Mouse (Mus musculus): Measurements from ENCODE around the gene Sox15. TPM values are rescaled to one million over a fixed set of nuclear protein-coding genes. Genes with fewer than 3 reads are reported as not detected.

The Sox15 gene
- polyA plus RNA-seq, 1 experiment from 2014 or later, result not detected

DNA sequence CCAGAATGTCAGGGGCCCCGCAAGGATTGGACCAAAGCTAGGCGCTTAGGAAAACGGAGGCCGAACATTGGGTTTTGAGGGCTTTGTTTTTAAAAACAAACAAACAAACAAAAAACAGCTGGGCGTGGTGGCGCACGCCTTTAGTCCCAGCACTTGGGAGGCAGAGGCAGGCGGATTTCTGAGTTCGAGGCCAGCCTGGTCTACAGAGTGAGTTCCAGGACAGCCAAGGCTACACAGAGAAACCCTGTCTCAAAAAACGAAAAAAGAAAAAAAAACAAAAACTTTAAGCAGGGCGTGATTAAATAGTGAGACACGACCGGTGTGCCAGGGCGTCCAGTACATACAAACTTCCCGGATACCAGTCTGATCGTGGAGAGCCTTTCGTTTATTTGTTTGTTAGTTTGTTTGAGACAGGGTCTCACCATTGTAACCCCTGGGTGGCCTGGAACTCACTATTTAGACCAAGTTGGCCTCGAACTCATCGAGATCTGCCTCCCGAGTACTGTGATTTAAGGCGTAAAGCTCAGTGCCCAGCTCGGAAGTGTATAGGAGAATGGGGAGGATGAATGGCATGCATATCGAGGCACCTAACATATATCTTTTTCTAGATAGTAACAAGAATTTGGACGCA lies 27.2 kb downstream of the Sox15 start:
- Histone ChIP-seq H3K9ac (replicated peaks) (peak overlapping the region; percentile 83), H3K4me2 (peak overlapping the region; percentile 88), H3K27ac (peak overlapping the region; percentile 95), H3K4me3 (replicated peaks) (peak overlapping the region; percentile 86), H3K9me3 (no peaks in the 10 kb centered on the region), H3K4me1 (replicated peaks) (peaks cover 33% of the 10 kb centered on the region), H3K27me3 (no peaks in the 10 kb centered on the region), H3K36me3 (peaks cover 31% of the 10 kb centered on the region)
- WGBS, result 28% methylated on average over 24 of the region's 24 CpGs
- ATAC-seq (ENCODE audit: insufficient number of reproducible peaks, insufficient read depth, low FRiP score, low TSS enrichment, low read depth), result peak; percentile 11; the same call in 1 of the 2 replicates

DNA sequence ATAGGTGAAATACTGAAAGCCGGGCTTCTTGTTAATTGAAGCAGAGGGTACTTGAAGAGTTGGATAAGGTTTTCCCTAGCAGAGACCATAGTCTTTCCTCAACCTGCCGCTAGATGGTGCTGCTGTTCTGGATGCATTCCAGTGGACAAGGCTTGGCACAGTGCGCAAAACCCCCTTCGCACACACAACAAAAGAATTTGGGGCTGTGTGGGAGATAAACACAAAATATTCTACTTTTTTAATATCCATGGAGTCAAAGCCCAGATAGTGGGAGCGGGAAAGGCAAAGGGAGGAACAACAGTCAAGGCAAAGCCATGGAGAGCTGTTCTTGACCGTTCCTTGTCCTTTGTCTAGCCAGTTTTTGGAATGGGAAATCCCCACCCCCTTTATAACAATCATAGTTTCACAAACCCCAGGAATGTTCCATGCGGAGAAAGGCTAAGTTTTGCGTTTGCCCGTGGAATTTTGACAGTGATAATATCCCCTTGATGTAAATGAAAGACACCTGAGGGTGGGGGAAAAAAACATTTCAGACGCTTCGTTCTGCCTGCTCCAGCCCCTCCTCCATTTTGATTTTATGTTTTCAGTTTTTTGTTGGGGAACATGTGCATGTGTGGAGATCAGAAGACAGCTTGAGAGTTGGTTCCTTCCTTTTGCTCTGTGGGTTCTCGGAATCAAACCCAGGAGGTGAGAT lies 27.9 kb downstream of the Sox15 start:
- H3K27ac ChIP-seq, result peak overlapping the region; percentile 95
- H3K4me1 ChIP-seq (replicated peaks), result peaks cover 33% of the 10 kb centered on the region
- 21% methylated on average over 12 of the region's 12 CpGs for WGBS
- H3K4me3 ChIP-seq (replicated peaks), result 0 out of 2 replicates have a peak overlapping the region, but pooled peaks have one; percentile 86
- H3K4me2 ChIP-seq, result peak overlapping the region; percentile 88
- no peak for ATAC-seq (ENCODE audit: insufficient number of reproducible peaks, insufficient read depth, low FRiP score, low TSS enrichment, low read depth)
- H3K36me3 ChIP-seq, result peaks cover 25% of the 10 kb centered on the region
- no peaks in the 10 kb centered on the region for H3K27me3 ChIP-seq
- H3K9me3 ChIP-seq, result no peaks in the 10 kb centered on the region
- peak overlapping the region; percentile 83 for H3K9ac ChIP-seq (replicated peaks)

DNA sequence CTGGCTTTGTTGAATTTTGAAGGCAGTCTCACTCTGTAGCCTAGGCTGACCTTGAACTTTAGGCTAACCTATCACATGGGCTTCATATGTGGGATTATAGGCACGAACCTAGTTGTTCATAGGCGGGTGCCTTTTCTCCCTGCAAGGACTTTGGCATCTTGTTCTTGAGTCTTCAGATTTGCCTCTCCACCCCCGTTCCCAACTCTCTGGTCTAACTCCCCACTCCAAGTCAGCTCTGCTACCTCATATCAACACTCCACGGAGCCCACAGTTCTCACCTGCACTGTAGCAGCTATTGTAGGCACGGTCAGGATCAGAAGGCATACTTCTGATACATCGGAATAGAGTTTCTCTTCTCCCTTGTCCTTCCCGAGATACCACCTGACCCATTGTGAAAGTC lies 28.5 kb downstream of the Sox15 start:
- Histone ChIP-seq H3K27me3 (no peaks in the 10 kb centered on the region), H3K36me3 (peaks cover 19% of the 10 kb centered on the region), H3K27ac (peak overlapping the region; percentile 81), H3K9me3 (no peaks in the 10 kb centered on the region), H3K9ac (replicated peaks) (no peak overlapping the region), H3K4me3 (replicated peaks) (no peak overlapping the region), H3K4me1 (replicated peaks) (peaks cover 33% of the 10 kb centered on the region), H3K4me2 (peak overlapping the region; percentile 88; the same call in 1 of the 2 replicates)
- 77% methylated on average over 7 of the region's 7 CpGs for WGBS
- no peak for ATAC-seq (ENCODE audit: insufficient number of reproducible peaks, insufficient read depth, low FRiP score, low TSS enrichment, low read depth)

DNA sequence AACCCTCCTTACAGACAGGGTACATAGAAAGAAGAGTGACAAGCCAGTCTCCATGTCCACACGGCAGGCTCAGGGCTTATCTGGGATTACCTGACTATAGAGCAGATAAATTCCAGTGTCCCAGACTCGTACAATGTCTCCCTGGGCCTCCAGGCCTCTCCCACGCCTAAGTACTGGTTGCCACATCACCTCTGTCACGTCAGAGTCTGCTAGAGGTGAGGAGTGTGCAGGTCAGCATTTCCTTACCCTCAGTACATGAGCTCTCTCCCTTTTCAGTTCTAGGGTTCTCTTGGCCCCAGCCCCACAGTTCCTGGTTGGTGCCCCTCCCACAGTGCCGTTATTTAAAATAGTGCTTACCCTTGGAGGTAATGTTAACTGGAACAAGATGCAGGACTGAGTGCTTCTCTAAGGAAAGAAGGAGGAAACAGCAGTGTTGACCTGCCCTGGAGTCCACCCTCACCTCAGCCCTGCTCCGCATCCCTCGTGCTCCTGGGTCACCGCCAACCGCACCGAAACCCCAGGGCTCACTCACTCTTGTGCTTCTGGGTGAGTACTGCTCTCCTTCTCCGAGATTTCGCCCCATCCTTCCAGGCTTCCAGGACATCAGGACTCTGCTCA lies 29.1 kb downstream of the Sox15 start:
- H3K9ac ChIP-seq (replicated peaks), result no peak overlapping the region

DNA sequence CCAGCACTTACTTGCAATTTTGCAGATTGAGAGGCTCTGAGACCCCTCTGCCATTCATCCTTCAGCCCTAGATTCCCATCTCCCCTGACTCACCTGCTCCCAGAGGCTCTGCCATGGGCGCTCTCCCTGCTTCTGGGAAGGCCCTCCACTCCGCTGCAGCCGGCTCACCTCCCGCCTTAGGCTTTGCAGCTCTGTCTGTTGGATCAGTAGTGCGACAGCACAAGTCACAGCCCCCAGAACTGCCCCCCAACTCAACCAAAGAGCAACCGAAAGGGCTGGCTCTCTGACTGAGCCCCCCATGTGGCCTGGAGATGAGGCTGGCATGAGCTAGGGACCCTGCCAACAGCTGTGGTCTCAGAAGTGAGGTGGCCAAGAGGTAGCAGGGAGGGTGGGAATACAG lies 29.8 kb downstream of the Sox15 start:
- Histone ChIP-seq H3K9ac (replicated peaks) (0 out of 2 replicates have a peak overlapping the region, but pooled peaks have one; percentile 13), H3K9me3 (no peaks in the 10 kb centered on the region), H3K4me1 (replicated peaks) (peaks cover 33% of the 10 kb centered on the region), H3K4me3 (replicated peaks) (no peak overlapping the region; the same call in 1 of the 2 replicates), H3K27me3 (no peaks in the 10 kb centered on the region), H3K27ac (no peak overlapping the region), H3K36me3 (peaks cover 7% of the 10 kb centered on the region), H3K4me2 (no peak overlapping the region)
- no peak for ATAC-seq (ENCODE audit: insufficient number of reproducible peaks, insufficient read depth, low FRiP score, low TSS enrichment, low read depth)
- 89% methylated on average over 6 of the region's 6 CpGs for WGBS

More for the DNA sequence above, 29.1 kb downstream of the Sox15 start:
- Histone ChIP-seq H3K4me3 (replicated peaks) (no peak overlapping the region), H3K4me2 (no peak overlapping the region), H3K36me3 (peaks cover 12% of the 10 kb centered on the region), H3K9me3 (no peaks in the 10 kb centered on the region), H3K4me1 (replicated peaks) (peaks cover 33% of the 10 kb centered on the region), H3K27ac (no peak overlapping the region), H3K27me3 (no peaks in the 10 kb centered on the region)
- ATAC-seq (ENCODE audit: insufficient number of reproducible peaks, insufficient read depth, low FRiP score, low TSS enrichment, low read depth), result no peak
- WGBS, result 82% methylated on average over 12 of the region's 12 CpGs

DNA sequence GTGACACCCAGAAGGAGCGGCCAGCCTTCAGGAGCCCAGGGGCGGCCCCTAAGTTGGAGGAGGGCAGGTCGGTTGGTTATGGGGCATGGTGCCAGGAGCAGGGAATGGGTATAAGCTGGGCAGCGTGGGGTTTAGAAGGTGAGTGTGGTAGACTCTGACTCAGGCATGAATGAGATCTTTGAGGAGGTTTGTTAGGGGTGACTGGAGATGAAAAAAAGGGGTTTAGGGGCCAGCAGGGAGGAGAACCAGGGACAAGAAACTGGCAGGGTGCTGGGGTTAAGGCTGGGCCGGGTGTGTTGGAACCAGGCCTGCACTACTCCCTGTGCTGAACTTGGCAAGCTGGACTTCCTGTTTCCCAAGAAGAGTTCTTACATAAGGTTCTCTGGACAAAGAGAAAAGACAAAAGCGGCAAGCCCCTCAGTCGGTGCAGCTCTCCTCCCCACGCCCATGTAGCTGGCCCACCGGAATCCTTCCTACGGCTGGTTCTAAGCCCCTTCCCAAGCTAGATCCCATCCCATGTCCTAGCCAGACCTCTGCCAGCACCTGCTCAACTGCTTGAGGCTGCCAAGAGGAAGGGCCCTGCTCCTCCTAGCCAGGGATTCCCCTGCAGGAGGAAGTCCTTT lies 30.5 kb downstream of the Sox15 start, which contains the start of gene Tnfsf13:
Tnfsf13 (minus strand) TSS at position 259 of the 623 bp plus-strand sequence.
- Histone ChIP-seq H3K27ac (0 out of 2 replicates have a peak within 1 kb of the TSS, but pooled peaks have one; percentile 14), H3K4me1 (replicated peaks) (peaks cover 26% of the 10 kb centered on the region), H3K9ac (replicated peaks) (peak within 1 kb of the TSS; percentile 13; the same call in 1 of the 2 replicates), H3K4me3 (replicated peaks) (no peak within 1 kb of the TSS; the same call in 1 of the 2 replicates), H3K9me3 (no peaks in the 10 kb centered on the region), H3K4me2 (0 out of 2 replicates have a peak within 1 kb of the TSS, but pooled peaks have one; percentile 2), H3K36me3 (no peaks in the 10 kb centered on the region; the same call in 1 of the 2 replicates), H3K27me3 (no peaks in the 10 kb centered on the region)
- no peak for ATAC-seq (ENCODE audit: insufficient number of reproducible peaks, insufficient read depth, low FRiP score, low TSS enrichment, low read depth)
- WGBS, result 87% methylated on average over 10 of the region's 10 CpGs

DNA sequence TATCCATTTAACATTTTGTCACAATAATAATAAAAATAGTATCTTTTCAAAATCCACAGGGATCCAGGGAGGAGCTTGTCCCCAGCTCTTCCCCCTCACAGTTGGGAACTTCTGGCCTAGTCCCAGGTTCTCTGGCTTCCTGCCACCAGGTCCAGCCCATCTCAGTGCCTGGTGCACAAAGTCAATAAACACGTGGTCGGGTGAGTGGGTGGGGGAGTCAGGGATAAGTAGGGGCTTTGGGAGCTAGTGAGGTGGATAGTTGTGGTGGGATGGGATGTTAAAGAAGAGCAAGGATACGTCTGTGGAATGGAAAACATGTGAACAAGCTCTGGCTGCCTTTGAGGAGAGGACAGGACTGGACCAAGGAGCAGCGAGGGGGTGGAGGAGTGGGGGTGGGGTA lies 31.3 kb downstream of the Sox15 start:
- no peaks in the 10 kb centered on the region for H3K36me3 ChIP-seq
- H3K9ac ChIP-seq (replicated peaks), result no peak overlapping the region; the same call in 1 of the 2 replicates
- H3K27ac ChIP-seq, result no peak overlapping the region
- WGBS, result 15% methylated on average over 4 of the region's 4 CpGs
- no peak overlapping the region for H3K4me3 ChIP-seq (replicated peaks)
- no peak for ATAC-seq (ENCODE audit: insufficient number of reproducible peaks, insufficient read depth, low FRiP score, low TSS enrichment, low read depth)
- no peaks in the 10 kb centered on the region for H3K9me3 ChIP-seq
- peaks cover 20% of the 10 kb centered on the region for H3K4me1 ChIP-seq (replicated peaks)
- no peaks in the 10 kb centered on the region for H3K27me3 ChIP-seq
- H3K4me2 ChIP-seq, result 0 out of 2 replicates have a peak overlapping the region, but pooled peaks have one; percentile 2

DNA sequence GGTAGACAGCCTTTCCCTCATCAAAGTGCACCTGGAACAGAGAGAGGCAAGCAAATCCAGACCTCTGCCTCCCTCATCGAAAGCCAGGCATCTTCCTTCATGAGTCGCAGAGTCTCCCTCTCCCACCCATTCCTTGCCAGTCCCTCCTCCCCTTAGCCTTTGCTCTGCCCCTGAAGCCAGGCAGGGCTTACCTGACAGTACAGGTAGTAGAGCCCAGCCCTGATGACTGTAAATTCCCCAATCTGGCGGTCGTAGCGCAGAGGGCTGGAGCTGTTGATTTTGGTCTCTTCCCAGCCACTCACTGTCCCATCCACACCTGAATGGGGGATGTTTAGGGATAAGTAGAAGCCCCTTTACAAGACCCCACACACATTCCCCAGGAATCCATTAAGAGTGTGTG lies 31.9 kb downstream of the Sox15 start:
- Histone ChIP-seq H3K27ac (no peak overlapping the region), H3K36me3 (no peaks in the 10 kb centered on the region), H3K9ac (replicated peaks) (no peak overlapping the region), H3K4me2 (peak overlapping the region; percentile 2; the same call in 1 of the 2 replicates), H3K4me3 (replicated peaks) (no peak overlapping the region), H3K4me1 (replicated peaks) (peaks cover 20% of the 10 kb centered on the region), H3K9me3 (no peaks in the 10 kb centered on the region), H3K27me3 (no peaks in the 10 kb centered on the region)
- ATAC-seq (ENCODE audit: insufficient number of reproducible peaks, insufficient read depth, low FRiP score, low TSS enrichment, low read depth), result no peak
- 47% methylated on average over 5 of the region's 5 CpGs for WGBS

DNA sequence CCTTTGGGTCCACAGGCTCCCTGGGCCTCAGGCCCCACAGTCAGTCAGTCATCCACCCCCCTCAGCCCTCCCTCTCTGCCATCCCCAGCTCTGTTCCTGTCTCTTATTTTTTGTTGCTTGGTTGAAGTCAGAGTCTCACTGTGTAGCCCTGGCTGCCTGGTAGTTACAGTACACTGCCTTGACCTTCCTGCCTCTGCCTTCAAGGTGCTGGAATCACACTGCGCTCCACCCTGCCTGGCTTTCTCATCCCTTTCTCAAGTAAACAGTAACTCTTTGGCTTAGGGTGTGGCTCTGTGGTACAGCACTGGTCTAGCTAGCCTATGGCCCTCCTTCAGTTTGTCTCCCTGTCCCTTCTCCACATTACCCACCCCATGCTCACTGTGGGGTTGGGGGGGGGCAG lies 34.8 kb downstream of the Sox15 start:
- Histone ChIP-seq H3K27ac (no peak overlapping the region), H3K36me3 (no peaks in the 10 kb centered on the region), H3K4me1 (replicated peaks) (peaks cover 8% of the 10 kb centered on the region; the same call in 1 of the 2 replicates), H3K4me2 (no peak overlapping the region), H3K4me3 (replicated peaks) (no peak overlapping the region), H3K27me3 (no peaks in the 10 kb centered on the region), H3K9me3 (no peaks in the 10 kb centered on the region), H3K9ac (replicated peaks) (no peak overlapping the region)
- WGBS, result 91% methylated on average over 1 of the region's 1 CpGs
- ATAC-seq (ENCODE audit: insufficient number of reproducible peaks, insufficient read depth, low FRiP score, low TSS enrichment, low read depth), result no peak

DNA sequence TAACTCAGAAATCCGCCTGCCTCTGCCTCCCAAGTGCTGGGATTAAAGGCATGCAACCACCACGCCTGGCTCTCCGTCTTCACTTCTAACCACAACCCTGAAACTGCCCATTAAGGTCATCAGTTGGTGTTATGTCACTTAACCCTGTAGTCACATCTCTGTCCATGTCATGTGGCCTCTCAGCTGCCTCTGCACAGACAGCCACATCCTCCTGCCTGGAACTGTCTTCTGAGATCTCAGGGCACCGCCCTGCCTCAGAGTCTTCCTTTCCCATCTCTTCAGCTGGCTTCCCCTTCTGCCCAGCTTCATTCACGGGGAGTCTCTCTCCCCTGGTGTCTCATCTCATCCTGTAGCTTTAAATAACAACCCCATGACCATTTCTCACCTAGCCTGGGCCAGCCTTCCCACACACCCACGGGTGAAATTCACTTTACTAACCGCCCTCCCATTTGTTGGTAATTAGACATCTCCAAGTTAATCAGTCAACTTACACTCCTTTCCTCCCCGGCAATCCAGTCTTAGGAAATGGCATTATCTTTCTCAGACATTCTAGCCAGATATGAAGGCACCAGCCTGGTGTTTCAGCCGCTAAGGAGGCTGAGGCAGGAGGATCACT lies 37.2 kb downstream of the Sox15 start:
- Histone ChIP-seq H3K4me1 (replicated peaks) (peaks cover 12% of the 10 kb centered on the region), H3K27me3 (no peaks in the 10 kb centered on the region), H3K9ac (replicated peaks) (no peak overlapping the region), H3K27ac (no peak overlapping the region), H3K4me2 (no peak overlapping the region), H3K4me3 (replicated peaks) (no peak overlapping the region), H3K36me3 (no peaks in the 10 kb centered on the region), H3K9me3 (no peaks in the 10 kb centered on the region)
- WGBS, result 64% methylated on average over 9 of the region's 9 CpGs
- no peak for ATAC-seq (ENCODE audit: insufficient number of reproducible peaks, insufficient read depth, low FRiP score, low TSS enrichment, low read depth)
